Mouse (Mus musculus) forebrain, embryonic 11.5 days (tissue): ENCODE measurements at regions not wholly inside any gene's neighbourhood (a gene's known extent, or its start where the extent isn't known, plus 50 kb on each side); places are given as distances from the start of the nearest gene placed in this dataset.

ENCODE experiments used
- ATAC-seq: fragments of 200-750 bp; cut with Nextera tagmentation; replicated peaks from 2 replicates; pipeline ENCODE4 v1.8.0; 2017; ENCODE audit warnings: moderate TSS enrichment; ENCODE audit not compliant: low FRiP score
- DNase-seq: peaks from one replicate; pipeline ENCODE4 v3.0.0-alpha.2; 2017; ENCODE audit warnings: low spot score
- H3K27ac ChIP-seq: fragments of 300-500 bp; sonication (generic); 2 replicates; pipeline ENCODE4 v1.5.1; 2014; ENCODE audit warnings: low read depth, low read length
- H3K27me3 ChIP-seq: fragments of 300-500 bp; sonication (generic); 2 replicates; pipeline ENCODE4 v1.6.1; 2014; ENCODE audit warnings: mild to moderate bottlenecking, low read length, mixed read lengths; ENCODE audit not compliant: control insufficient read depth, insufficient read depth
- H3K36me3 ChIP-seq: fragments of 300-500 bp; sonication (generic); 2 replicates; pipeline ENCODE4 v1.6.1; 2014; ENCODE audit warnings: mild to moderate bottlenecking, low read length, moderate library complexity, mixed read lengths; ENCODE audit not compliant: control insufficient read depth, insufficient read depth
- H3K4me1 ChIP-seq: fragments of 300-500 bp; sonication (generic); replicated peaks from 2 replicates; pipeline ENCODE4 v1.6.1; 2014; ENCODE audit warnings: low read length, mixed read lengths; ENCODE audit not compliant: control insufficient read depth, insufficient read depth
- H3K4me2 ChIP-seq: fragments of 300-500 bp; sonication (generic); 2 replicates; pipeline ENCODE4 v1.6.1; 2014; ENCODE audit warnings: low read depth, mild to moderate bottlenecking, low read length, moderate library complexity, mixed read lengths; ENCODE audit not compliant: severe bottlenecking
- H3K4me3 ChIP-seq: fragments of 300-500 bp; sonication (generic); 2 replicates; pipeline ENCODE4 v1.5.1; 2014; ENCODE audit warnings: low read depth, low read length
- H3K9ac ChIP-seq: fragments of 300-500 bp; sonication (generic); 2 replicates; pipeline ENCODE4 v1.6.1; 2014; ENCODE audit warnings: low read length
- H3K9me3 ChIP-seq: fragments of 300-500 bp; sonication (generic); 2 replicates; pipeline ENCODE4 v1.6.1; 2016; ENCODE audit warnings: low read length, mixed read lengths; ENCODE audit not compliant: control insufficient read depth
- WGBS: fragments of 180-500 bp; shearing (Covaris S2); extraction: QIAGEN DNeasy Blood & Tissue Kit; methylation state at CpG from one replicate; pipeline ENCODE4 v1.1.7; 2014; 5-methylcytosine and 5-hydroxymethylcytosine counted together

- no peak for ATAC-seq
- no peak overlapping the region for H3K4me2 ChIP-seq
- no peaks in the 10 kb centered on the region for H3K27me3 ChIP-seq
- 83% methylated on average over 3 of the region's 3 CpGs for WGBS
- no peak overlapping the region for H3K27ac ChIP-seq
- DNase-seq: no peak
- no peak overlapping the region for H3K4me3 ChIP-seq
- H3K9me3 ChIP-seq: no peaks in the 10 kb centered on the region
- H3K9ac ChIP-seq: no peak overlapping the region
- H3K36me3 ChIP-seq: no peaks in the 10 kb centered on the region
- no peaks in the 10 kb centered on the region for H3K4me1 ChIP-seq
Measured at GRCm38 (mm10) chr9:118400520-118400919, 77.5 kb upstream of the Eomes start.

- Histone ChIP-seq H3K9ac (no peak overlapping the region), H3K36me3 (no peaks in the 10 kb centered on the region), H3K4me1 (no peaks in the 10 kb centered on the region), H3K4me3 (no peak overlapping the region), H3K4me2 (no peak overlapping the region), H3K27me3 (no peaks in the 10 kb centered on the region), H3K9me3 (no peaks in the 10 kb centered on the region), H3K27ac (no peak overlapping the region)
- no peak for DNase-seq
- ATAC-seq: 0 out of 2 replicates have a peak, but pooled peaks have one; percentile 18
Measured at GRCm38 (mm10) chr9:118401170-118401569, 76.8 kb upstream of the Eomes start.

- Histone ChIP-seq H3K36me3 (no peaks in the 10 kb centered on the region), H3K4me3 (no peak overlapping the region), H3K4me2 (no peak overlapping the region), H3K4me1 (no peaks in the 10 kb centered on the region), H3K9ac (no peak overlapping the region), H3K27ac (no peak overlapping the region), H3K9me3 (no peaks in the 10 kb centered on the region), H3K27me3 (no peaks in the 10 kb centered on the region)
- no peak for ATAC-seq
- no peak for DNase-seq
- 63% methylated on average over 6 of the region's 6 CpGs for WGBS
Measured at GRCm38 (mm10) chr9:118404867-118405266, 73.1 kb upstream of the Eomes start.

- no peak overlapping the region for H3K4me3 ChIP-seq
Measured at GRCm38 (mm10) chr9:118405926-118406518, 72.0 kb upstream of the Eomes start.

DNA sequence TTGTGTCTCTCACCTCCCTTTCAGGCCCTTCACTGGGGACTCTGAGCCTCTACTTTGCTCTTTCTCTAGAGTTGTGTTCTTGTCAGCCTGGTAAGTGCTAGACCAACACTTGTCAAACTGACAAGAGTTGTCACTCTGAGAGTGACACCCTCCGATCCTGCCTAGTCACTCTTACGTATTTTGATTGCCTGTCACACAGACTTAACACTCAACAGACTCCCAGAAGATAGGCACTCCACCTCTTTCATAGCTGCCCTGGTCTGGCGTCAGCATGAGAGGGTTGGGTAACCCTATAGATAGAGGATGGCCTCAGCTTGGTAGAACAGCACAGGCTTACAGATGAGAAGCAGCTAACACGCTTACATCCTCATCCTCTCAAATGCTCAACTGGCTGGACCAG lies 62.0 kb upstream of the Eomes start:
- Histone ChIP-seq H3K27ac (no peak overlapping the region), H3K4me2 (no peak overlapping the region), H3K9me3 (no peaks in the 10 kb centered on the region), H3K4me3 (no peak overlapping the region), H3K4me1 (no peaks in the 10 kb centered on the region), H3K27me3 (no peaks in the 10 kb centered on the region), H3K36me3 (no peaks in the 10 kb centered on the region), H3K9ac (no peak overlapping the region)
- WGBS: 89% methylated on average over 4 of the region's 4 CpGs
- ATAC-seq (no peak), DNase-seq (no peak)

More at GRCm38 (mm10) chr9:118405926-118406518, 72.0 kb upstream of the Eomes start:
- no peaks in the 10 kb centered on the region for H3K36me3 ChIP-seq
- H3K27me3 ChIP-seq: no peaks in the 10 kb centered on the region
- no peaks in the 10 kb centered on the region for H3K4me1 ChIP-seq
- no peak overlapping the region for H3K4me2 ChIP-seq
- no peak overlapping the region for H3K27ac ChIP-seq
- 62% methylated on average over 9 of the region's 9 CpGs for WGBS
- H3K9ac ChIP-seq: no peak overlapping the region
- no peaks in the 10 kb centered on the region for H3K9me3 ChIP-seq
- DNase-seq (no peak), ATAC-seq (no peak)

GRCm38 (mm10) chr9:118416475-118416874 lies 61.5 kb upstream of the Eomes start:
- no peaks in the 10 kb centered on the region for H3K36me3 ChIP-seq

DNA sequence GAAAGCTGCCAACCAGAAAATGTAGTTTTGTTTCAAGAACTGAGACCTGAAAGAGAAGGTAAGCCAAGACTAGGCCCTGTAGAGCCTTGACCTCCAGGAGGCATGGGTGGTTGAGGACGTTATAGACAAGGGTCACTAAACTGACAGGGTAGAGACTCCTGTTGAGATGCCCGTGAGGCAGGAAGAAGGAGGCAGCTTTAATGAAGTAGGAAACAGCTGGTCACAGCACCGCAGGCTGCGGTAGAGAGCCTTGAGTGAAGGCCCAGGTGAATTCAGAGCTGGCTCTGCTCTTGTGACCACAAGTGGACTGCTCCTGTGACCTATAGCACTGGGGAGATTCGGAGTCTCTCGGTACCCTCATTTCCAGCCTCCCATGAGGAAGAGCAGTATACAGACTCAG lies 53.7 kb upstream of the Eomes start:
- WGBS: 85% methylated on average over 6 of the region's 6 CpGs
- H3K4me2 ChIP-seq: no peak overlapping the region
- H3K27me3 ChIP-seq: no peaks in the 10 kb centered on the region
- ATAC-seq: no peak
- no peak for DNase-seq
- H3K36me3 ChIP-seq: no peaks in the 10 kb centered on the region
- H3K9me3 ChIP-seq: no peaks in the 10 kb centered on the region
- no peaks in the 10 kb centered on the region for H3K4me1 ChIP-seq
- no peak overlapping the region for H3K9ac ChIP-seq
- H3K4me3 ChIP-seq: no peak overlapping the region
- H3K27ac ChIP-seq: no peak overlapping the region

More at GRCm38 (mm10) chr9:118416475-118416874, 61.5 kb upstream of the Eomes start:
- no peaks in the 10 kb centered on the region for H3K27me3 ChIP-seq
- 89% methylated on average over 6 of the region's 6 CpGs for WGBS
- H3K9me3 ChIP-seq: no peaks in the 10 kb centered on the region
- no peak for ATAC-seq
- no peak overlapping the region for H3K4me3 ChIP-seq
- no peak overlapping the region for H3K4me2 ChIP-seq
- H3K4me1 ChIP-seq: no peaks in the 10 kb centered on the region
- DNase-seq: no peak
- no peak overlapping the region for H3K27ac ChIP-seq
- no peak overlapping the region for H3K9ac ChIP-seq
